Mouse (Mus musculus): Measurements from ENCODE around the gene Lefty2. TPM values are rescaled to one million over a fixed set of nuclear protein-coding genes. Genes with fewer than 3 reads are reported as not detected.
A peak's percentile ranks its signal among the peaks of the same experiment; 100 is the strongest.

Gene Lefty2
- polyA plus RNA-seq, 1 experiment = not detected

DNA sequence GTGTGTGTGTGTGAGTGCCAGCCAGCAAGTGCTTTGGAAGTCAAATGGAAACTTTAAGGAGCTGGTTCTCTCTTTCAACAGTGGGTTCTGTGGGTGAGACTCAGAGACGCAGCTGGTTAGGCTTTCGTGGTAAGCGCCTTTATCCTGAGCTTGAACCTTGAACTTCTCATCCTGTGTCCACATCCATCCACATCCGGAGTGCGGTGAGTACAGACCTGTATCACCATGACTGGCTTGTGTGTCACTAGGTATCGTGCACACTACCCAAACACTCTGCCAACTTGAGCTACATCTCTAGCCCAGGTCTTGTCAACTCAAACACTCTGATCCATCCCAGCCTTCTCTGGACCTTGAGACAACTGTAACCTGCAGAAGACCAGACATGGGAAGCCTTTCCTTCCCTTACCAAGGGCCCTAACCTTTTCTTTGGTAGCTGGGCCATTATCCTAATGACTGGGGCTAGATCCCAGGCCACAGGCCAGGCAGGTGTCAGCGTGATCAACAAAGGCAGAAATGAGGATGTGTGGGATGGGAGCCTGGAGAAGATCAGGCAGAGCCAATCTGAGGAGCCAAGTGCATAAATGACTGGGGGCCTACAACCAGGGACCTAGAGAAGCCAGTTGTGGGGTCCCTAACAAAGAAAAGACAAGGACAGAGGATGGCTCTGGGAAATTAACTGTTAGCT, 48.0 kb downstream of the Lefty2 start:
- WGBS = 86% methylated on average over 7 of the region's 7 CpGs
- no peak for TF ChIP-seq POLR2A (IDR thresholded peaks at IDR 0.05; ENCODE audit: borderline replicate concordance, extremely low read depth, low read depth, low read length)
- TF ChIP-seq CTCF (IDR thresholded peaks at IDR 0.05; ENCODE audit: insufficient read depth, low read length) = no peak
- H3K4me3 ChIP-seq (replicated peaks; ENCODE audit: extremely low read depth, low read depth, low read length) = no peak overlapping the region
- H3K4me1 ChIP-seq (ENCODE audit: control insufficient read depth, insufficient read depth, low read length) = peaks cover 27% of the 10 kb centered on the region
- DNase-seq = no peak

DNA sequence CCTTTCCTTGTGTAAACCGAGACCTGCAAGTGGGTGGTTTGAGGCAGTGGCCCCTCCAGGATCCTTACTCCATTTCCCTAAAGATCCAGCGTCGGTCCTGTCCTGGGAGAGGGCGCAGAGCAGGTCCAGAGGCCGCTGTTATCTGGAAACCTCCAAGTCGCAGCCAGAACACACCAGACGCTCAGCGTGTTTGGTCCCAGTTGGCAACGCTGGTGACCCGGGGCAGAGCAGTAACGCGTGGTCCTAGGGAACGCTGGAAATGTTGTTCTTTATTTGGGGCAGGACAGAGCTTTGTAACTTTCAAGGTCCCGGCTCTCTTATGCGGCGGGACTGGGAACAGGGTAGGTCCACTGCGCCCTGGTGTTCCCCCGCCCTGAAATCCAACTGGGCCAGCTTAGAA, 48.8 kb downstream of the Lefty2 start:
- DNase-seq = peak; percentile 44
- WGBS = 4% methylated on average over 18 of the region's 18 CpGs
- peaks cover 29% of the 10 kb centered on the region for H3K4me1 ChIP-seq (ENCODE audit: control insufficient read depth, insufficient read depth, low read length)
- peak overlapping the region; percentile 83 for H3K4me3 ChIP-seq (replicated peaks; ENCODE audit: extremely low read depth, low read depth, low read length)
- TF ChIP-seq CTCF (IDR thresholded peaks at IDR 0.05; ENCODE audit: insufficient read depth, low read length) (no peak), POLR2A (IDR thresholded peaks at IDR 0.05; ENCODE audit: borderline replicate concordance, extremely low read depth, low read depth, low read length) (no peak)

DNA sequence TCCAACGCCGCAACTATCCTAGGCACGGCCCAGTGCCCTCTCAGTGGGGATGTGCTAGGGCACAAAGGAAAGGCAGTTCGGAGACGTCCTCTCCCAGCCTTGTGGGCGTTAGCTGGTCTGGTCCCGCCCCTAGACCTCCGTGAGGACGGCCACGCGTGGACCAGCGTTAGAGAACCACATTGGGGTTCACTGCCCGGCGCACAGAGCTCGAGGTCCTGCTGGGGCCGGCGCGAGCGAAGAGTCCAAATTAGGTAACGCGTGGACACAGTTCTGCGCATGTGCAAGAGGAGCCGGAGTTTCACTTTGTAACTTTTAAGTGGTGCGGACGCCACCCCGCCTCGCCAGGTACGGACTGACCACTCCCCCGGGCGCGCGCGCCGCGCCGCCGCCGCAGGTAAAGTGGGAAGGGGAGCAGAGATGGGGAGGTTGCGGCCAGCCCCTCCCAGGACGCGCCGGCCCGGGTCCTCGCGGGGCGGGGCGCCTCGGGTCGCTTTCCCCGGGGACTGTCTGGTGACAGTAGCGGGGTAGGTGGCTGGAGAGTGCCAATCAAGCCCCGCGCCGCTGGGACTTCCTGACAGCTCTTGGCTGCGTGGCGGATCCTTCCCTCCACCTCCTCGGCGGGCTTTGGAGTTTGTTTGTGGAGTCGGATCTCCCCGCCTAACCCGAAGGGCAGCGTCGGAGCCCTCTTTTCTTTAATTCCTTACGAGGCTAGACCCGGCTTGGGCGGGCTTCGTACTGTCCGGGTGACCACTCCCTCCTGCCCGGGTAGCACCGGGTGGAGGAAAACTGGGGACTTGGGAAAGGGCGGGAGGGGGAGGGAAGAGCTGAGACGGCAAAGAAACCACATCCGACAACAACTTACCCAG, 49.5 kb downstream of the Lefty2 start, which contains the start of gene Tmem63a:
Gene Tmem63a, plus strand, starts transcription at position 179 of the 866 bp plus-strand sequence.
- peak; percentile 86 for DNase-seq
- TF ChIP-seq CTCF (IDR thresholded peaks at IDR 0.05; ENCODE audit: insufficient read depth, low read length) (no peak), POLR2A (IDR thresholded peaks at IDR 0.05; ENCODE audit: borderline replicate concordance, extremely low read depth, low read depth, low read length) (peak; percentile 69; the same call in 1 of the 2 replicates)
- H3K4me1 ChIP-seq (ENCODE audit: control insufficient read depth, insufficient read depth, low read length) = peaks cover 29% of the 10 kb centered on the region
- H3K4me3 ChIP-seq (replicated peaks; ENCODE audit: extremely low read depth, low read depth, low read length) = peak within 1 kb of the TSS; percentile 83
- under 1% methylated on average over 73 of the region's 73 CpGs for WGBS

DNA sequence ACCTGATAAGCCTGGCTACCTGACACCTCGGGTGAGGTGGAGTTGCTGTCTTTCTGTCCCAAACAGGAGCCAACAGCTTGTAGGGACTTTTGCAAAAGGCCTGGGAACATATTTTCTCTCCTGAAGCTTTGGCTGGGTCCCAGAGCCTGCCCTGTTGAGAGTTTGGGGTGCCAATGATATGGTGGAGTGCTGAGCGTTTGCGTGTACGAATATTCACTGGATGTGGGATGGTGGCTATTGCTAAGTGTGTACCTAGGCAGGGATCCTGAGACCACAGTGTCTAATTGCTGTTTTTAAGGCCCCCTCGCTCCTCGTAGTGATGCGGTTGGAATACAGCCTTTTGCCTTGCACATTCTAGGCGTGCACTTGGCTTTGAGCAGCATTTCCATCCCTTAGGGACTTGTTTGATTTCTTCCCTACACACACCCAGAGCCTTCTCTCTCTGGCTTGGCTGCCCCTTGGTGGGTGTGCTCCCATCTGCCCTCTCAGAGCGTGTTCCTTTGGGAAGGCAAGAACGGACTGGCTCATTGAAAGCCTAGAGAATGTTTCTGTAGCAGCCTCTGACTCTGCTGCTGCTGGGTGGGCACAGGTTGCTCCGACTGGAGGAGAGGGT, 50.2 kb downstream of the Lefty2 start:
- WGBS = 27% methylated on average over 11 of the region's 11 CpGs
- no peak for TF ChIP-seq CTCF (IDR thresholded peaks at IDR 0.05; ENCODE audit: insufficient read depth, low read length)
- TF ChIP-seq POLR2A (IDR thresholded peaks at IDR 0.05; ENCODE audit: borderline replicate concordance, extremely low read depth, low read depth, low read length) = no peak
- Histone ChIP-seq H3K4me1 (ENCODE audit: control insufficient read depth, insufficient read depth, low read length) (peaks cover 29% of the 10 kb centered on the region), H3K4me3 (replicated peaks; ENCODE audit: extremely low read depth, low read depth, low read length) (peak overlapping the region; percentile 83)
- no peak for DNase-seq

DNA sequence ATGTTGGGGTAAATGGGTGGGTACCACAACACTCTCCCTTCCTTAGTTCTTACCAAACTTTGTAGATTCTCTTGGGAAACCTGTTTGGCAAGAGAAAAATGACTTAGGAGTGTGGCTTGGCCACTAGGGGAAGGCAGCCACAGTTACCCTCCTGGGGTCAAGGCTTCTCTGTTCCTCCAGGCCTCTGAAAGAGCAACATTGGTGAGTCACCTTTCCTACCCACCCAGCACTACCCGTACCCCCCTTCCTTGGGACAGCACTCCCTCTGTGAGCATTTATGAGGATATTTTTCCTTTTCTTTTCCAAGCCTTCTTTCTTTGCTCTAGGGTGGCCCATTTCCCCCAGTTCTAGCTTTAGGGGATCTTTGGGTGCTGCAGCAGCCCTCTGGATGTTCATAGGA, 51.0 kb downstream of the Lefty2 start:
- Histone ChIP-seq H3K4me1 (ENCODE audit: control insufficient read depth, insufficient read depth, low read length) (peaks cover 29% of the 10 kb centered on the region), H3K4me3 (replicated peaks; ENCODE audit: extremely low read depth, low read depth, low read length) (no peak overlapping the region)
- 48% methylated on average over 1 of the region's 1 CpGs for WGBS
- no peak for DNase-seq
- TF ChIP-seq POLR2A (IDR thresholded peaks at IDR 0.05; ENCODE audit: borderline replicate concordance, extremely low read depth, low read depth, low read length) (no peak), CTCF (IDR thresholded peaks at IDR 0.05; ENCODE audit: insufficient read depth, low read length) (no peak)

DNA sequence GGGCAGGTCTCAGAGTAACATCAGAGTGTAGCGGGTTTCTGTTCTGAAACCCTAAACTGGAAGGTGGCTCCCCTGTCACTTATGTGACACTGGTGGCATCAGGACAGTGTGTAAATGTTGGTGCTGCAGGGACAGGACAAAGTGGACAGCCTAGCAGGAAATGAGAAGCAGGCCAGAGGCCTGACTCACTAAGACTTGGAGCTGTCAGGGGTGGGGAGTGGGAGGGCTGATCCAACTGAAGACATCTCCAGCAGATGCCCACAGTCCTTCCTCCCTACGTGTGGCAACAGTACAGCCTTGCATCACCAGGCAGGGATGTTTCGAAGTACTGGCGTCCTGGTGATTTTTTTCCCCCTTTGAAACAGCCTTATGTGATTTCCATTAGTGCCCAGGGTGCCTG, 51.6 kb downstream of the Lefty2 start:
- H3K4me3 ChIP-seq (replicated peaks; ENCODE audit: extremely low read depth, low read depth, low read length) = no peak overlapping the region
- 50% methylated on average over 4 of the region's 4 CpGs for WGBS
- peaks cover 29% of the 10 kb centered on the region for H3K4me1 ChIP-seq (ENCODE audit: control insufficient read depth, insufficient read depth, low read length)
- TF ChIP-seq POLR2A (IDR thresholded peaks at IDR 0.05; ENCODE audit: borderline replicate concordance, extremely low read depth, low read depth, low read length) (no peak), CTCF (IDR thresholded peaks at IDR 0.05; ENCODE audit: insufficient read depth, low read length) (no peak)
- DNase-seq = no peak

DNA sequence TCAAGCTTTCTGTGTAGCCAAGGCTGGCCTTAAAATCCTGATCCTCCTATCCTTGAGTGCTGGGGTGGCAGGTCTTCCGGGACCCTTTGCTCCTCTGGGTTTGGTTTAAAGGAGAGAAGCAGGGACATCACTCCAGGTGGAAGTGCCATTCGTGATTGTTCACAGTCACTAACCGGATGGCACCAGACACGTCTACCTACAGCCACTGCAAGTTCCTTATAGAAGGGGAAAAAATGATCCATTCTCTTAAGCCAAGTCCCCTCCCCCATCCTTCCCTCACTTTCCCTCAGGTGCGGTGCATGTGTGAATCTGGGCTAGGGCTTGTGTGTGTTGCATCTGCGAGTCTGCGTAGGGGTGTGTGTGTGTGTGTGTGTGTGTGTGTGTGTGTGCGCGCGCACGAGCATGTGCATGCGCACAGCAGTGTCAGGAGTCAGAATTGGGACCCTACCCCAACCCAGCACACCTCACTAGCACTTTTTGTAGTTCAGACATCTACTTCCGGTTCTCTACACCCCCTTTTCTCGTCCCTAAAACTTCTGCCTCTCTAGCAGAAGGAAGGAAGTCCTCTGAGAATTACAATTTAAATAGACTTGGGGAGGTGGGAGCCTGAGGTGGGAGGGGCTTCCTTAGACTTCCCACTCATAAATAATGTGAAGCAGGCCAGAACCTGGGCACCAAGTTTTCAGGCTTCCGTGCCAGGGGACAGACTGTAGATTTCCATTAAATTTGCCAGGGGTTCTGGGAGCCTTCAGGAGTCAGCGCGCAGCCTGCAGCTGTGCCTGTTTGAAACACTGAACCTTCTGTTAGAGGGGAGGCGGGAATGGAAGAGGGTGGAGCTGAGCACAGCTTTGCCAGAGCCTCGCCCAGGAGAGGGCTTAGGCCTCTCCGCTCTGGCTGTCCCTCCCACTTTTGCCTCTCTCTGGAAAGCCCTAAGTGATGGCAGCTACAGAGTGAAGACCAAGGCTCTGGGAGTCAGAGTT, 52.4 kb downstream of the Lefty2 start:
- TF ChIP-seq CTCF (IDR thresholded peaks at IDR 0.05; ENCODE audit: insufficient read depth, low read length) = no peak
- no peak for TF ChIP-seq POLR2A (IDR thresholded peaks at IDR 0.05; ENCODE audit: borderline replicate concordance, extremely low read depth, low read depth, low read length)
- Histone ChIP-seq H3K4me3 (replicated peaks; ENCODE audit: extremely low read depth, low read depth, low read length) (no peak overlapping the region), H3K4me1 (ENCODE audit: control insufficient read depth, insufficient read depth, low read length) (peaks cover 29% of the 10 kb centered on the region)
- no peak for DNase-seq
- 22% methylated on average over 20 of the region's 20 CpGs for WGBS

DNA sequence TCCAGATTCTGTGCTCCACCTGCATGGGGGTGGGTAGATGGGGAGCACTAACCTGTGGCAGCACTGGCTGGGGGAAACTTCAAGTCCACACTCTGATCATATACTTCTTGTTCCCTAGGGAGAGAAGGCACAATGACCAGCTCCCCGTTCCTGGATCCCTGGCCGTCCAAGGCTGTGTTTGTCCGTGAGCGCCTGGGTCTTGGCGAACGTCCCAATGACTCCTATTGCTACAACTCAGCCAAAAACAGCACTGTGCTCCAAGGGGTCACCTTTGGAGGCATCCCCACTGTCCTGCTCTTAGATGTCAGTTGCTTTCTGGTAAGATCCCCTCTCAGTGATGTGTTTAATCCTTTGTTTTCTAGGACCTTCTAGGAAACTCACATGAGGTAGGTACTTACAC, 53.5 kb downstream of the Lefty2 start:
- WGBS = 40% methylated on average over 6 of the region's 6 CpGs
- TF ChIP-seq POLR2A (IDR thresholded peaks at IDR 0.05; ENCODE audit: borderline replicate concordance, extremely low read depth, low read depth, low read length) (no peak), CTCF (IDR thresholded peaks at IDR 0.05; ENCODE audit: insufficient read depth, low read length) (no peak)
- no peak overlapping the region for H3K4me3 ChIP-seq (replicated peaks; ENCODE audit: extremely low read depth, low read depth, low read length)
- peaks cover 26% of the 10 kb centered on the region for H3K4me1 ChIP-seq (ENCODE audit: control insufficient read depth, insufficient read depth, low read length)
- no peak for DNase-seq

Other genes with a start within 250 kb of the Lefty2 start
- gene Mixl1, start 196.1 kb upstream of the Lefty2 start, polyA plus RNA-seq (2012; rRNA removed) = not detected in 2 replicates
- gene Acbd3, start 167.1 kb upstream of the Lefty2 start, polyA plus RNA-seq (2012; rRNA removed) = 12.2 and 15.0 TPM in 2 replicates
- gene H3f3a, start 79.2 kb upstream of the Lefty2 start, polyA plus RNA-seq (2012; rRNA removed) = 282 and 339 TPM in 2 replicates
- 8.7 and 11.1 TPM in 2 replicates for gene Sde2, start 42.0 kb upstream of the Lefty2 start, polyA plus RNA-seq (2012; rRNA removed)
- 36.7 and 43.8 TPM in 2 replicates for gene Pycr2, start 11.2 kb downstream of the Lefty2 start, polyA plus RNA-seq (2012; rRNA removed)
- gene Lefty1, start 41.9 kb downstream of the Lefty2 start, polyA plus RNA-seq (2012; rRNA removed) = 11.4 and 11.5 TPM in 2 replicates
- 70.4 and 81.7 TPM in 2 replicates for gene Tmem63a, start 49.2 kb downstream of the Lefty2 start, polyA plus RNA-seq (2012; rRNA removed)
- gene Ephx1, start 127.8 kb downstream of the Lefty2 start, polyA plus RNA-seq (2012; rRNA removed) = 116 and 142 TPM in 2 replicates
- gene 9130409I23Rik, start 158.1 kb downstream of the Lefty2 start, polyA plus RNA-seq (2012; rRNA removed) = not detected in 2 replicates

All from lung, adult 2 months (tissue).